Mouse (Mus musculus): ENCODE measurements around the gene Rln1. TPM values are rescaled to one million over a fixed set of nuclear protein-coding genes. Genes with fewer than 3 reads are reported as not detected.

The Rln1 gene
- polyA plus RNA-seq, 1 experiment, result not detected

DNA sequence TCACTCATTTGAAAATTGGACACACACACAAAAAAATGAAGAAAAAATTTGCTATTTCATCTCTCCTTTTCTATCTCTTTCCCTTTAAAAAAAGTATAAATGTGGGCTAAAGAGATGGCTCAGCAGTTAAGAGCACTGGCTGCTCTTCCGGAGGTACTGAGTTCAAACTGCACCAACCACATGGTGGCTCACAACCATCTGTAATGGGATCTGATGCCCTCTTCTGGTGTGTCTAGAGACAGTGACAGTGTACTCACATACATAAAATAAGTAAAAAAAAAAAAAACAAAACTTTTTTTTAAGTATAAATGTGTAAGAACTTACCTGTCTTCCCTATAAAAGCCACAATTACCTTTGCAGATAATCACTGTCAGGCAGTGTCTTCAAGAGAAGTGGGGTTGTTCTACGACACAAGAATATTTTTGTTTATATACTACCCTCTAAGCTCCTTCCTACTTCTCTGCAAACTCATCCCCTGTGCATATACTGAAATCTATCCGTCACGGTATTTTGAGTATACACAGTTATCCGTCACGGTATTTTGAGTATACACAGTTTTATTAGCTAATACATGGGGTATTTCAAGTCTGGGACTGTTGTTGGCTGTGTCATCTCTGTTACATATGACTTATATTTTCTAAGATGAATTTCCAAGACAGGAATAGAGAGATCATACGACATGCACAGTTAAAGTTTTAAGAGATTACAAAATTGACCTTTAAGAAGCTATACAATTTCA, 36.2 kb upstream of the Rln1 start:
- WGBS, result 85% methylated on average over 7 of the region's 7 CpGs
- TF ChIP-seq POLR2A (IDR thresholded peaks at IDR 0.05; ENCODE audit: borderline replicate concordance, extremely low read depth, low read depth, low read length) (no peak), CTCF (IDR thresholded peaks at IDR 0.05; ENCODE audit: insufficient read depth, low read length) (no peak)
- DNase-seq, result no peak
- H3K4me1 ChIP-seq (ENCODE audit: control insufficient read depth, insufficient read depth, low read length), result peaks cover 6% of the 10 kb centered on the region
- H3K4me3 ChIP-seq (replicated peaks; ENCODE audit: extremely low read depth, low read depth, low read length), result no peak overlapping the region

DNA sequence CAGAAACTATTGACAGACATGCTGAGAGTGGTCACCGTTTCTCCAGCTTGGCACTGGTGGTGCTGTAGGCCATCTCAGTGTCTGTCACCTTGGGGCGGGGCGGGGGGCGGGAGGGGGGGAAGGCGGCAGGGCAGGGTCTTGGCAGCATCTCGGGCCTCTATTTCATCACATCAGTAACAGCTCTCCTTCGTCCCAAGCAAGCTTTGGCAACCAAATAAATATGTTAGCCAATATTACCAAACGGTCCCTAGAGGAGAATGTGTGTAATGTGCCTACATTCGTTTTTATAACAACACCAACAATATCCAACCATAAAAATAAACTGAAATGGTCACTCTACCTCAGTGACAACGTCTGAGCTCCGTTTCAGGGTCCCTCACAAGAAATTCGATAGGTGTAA, 35.6 kb upstream of the Rln1 start:
- WGBS, result 51% methylated on average over 12 of the region's 12 CpGs

DNA sequence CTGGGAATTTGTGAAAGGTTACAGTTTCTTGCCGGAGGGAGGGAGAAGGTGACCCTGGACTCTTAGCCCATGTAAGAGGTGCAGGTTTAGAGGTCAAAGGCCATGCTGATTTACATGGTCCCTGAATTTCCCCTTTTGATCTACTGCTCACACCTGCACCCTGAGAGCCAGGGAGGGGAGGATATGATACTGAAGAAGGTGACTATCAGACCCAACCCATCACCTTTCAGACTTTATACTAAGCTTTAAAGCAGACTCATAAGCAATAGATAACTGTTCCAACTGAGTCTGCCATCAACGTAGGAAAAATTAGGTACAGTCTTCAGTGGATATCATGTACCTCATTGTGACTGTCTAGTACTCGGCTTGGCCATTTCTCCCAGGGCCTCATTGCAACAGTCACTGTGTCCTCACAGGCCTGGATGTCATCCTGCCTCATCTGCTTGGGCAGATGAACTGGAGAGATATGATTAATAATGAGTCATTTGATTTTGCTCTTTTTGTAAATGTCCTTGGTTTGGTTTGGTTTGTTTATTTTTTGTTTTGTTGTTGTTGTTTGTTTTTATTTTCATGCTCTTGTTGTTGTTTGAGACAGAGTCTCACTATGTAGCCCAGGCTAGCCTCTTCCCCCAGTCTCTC, 34.3 kb upstream of the Rln1 start:
- WGBS, result 72% methylated on average over 3 of the region's 3 CpGs
- DNase-seq, result no peak
- Histone ChIP-seq H3K4me3 (replicated peaks; ENCODE audit: extremely low read depth, low read depth, low read length) (no peak overlapping the region), H3K4me1 (ENCODE audit: control insufficient read depth, insufficient read depth, low read length) (peaks cover 6% of the 10 kb centered on the region)
- no peak for TF ChIP-seq CTCF (IDR thresholded peaks at IDR 0.05; ENCODE audit: insufficient read depth, low read length)
- TF ChIP-seq POLR2A (IDR thresholded peaks at IDR 0.05; ENCODE audit: borderline replicate concordance, extremely low read depth, low read depth, low read length), result no peak

More for the DNA sequence above, 35.6 kb upstream of the Rln1 start:
- no peak for DNase-seq
- Histone ChIP-seq H3K4me1 (ENCODE audit: control insufficient read depth, insufficient read depth, low read length) (peaks cover 6% of the 10 kb centered on the region), H3K4me3 (replicated peaks; ENCODE audit: extremely low read depth, low read depth, low read length) (no peak overlapping the region)
- TF ChIP-seq POLR2A (IDR thresholded peaks at IDR 0.05; ENCODE audit: borderline replicate concordance, extremely low read depth, low read depth, low read length) (no peak), CTCF (IDR thresholded peaks at IDR 0.05; ENCODE audit: insufficient read depth, low read length) (no peak)

DNA sequence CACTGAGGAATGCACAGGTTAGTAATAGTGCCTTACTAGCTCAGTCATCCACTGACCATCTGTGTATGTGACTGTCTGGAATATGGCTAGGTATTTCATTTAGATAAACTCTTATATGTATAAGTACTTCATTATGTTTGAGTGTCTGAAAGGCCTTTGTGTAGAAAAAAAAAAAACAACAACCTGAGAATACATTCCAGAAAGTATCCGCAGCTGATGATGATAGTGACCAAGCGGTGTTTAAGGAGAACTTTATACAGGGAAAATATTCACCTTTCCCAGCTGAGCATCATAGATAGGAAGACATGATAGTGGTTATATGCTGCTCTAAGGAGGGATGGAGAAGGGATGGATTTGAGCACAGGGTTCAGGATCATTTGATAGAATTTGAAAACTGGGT, 33.6 kb upstream of the Rln1 start:
- Histone ChIP-seq H3K4me1 (ENCODE audit: control insufficient read depth, insufficient read depth, low read length) (peaks cover 6% of the 10 kb centered on the region), H3K4me3 (replicated peaks; ENCODE audit: extremely low read depth, low read depth, low read length) (no peak overlapping the region)
- 86% methylated on average over 2 of the region's 2 CpGs for WGBS
- TF ChIP-seq CTCF (IDR thresholded peaks at IDR 0.05; ENCODE audit: insufficient read depth, low read length) (no peak), POLR2A (IDR thresholded peaks at IDR 0.05; ENCODE audit: borderline replicate concordance, extremely low read depth, low read depth, low read length) (no peak)
- no peak for DNase-seq

DNA sequence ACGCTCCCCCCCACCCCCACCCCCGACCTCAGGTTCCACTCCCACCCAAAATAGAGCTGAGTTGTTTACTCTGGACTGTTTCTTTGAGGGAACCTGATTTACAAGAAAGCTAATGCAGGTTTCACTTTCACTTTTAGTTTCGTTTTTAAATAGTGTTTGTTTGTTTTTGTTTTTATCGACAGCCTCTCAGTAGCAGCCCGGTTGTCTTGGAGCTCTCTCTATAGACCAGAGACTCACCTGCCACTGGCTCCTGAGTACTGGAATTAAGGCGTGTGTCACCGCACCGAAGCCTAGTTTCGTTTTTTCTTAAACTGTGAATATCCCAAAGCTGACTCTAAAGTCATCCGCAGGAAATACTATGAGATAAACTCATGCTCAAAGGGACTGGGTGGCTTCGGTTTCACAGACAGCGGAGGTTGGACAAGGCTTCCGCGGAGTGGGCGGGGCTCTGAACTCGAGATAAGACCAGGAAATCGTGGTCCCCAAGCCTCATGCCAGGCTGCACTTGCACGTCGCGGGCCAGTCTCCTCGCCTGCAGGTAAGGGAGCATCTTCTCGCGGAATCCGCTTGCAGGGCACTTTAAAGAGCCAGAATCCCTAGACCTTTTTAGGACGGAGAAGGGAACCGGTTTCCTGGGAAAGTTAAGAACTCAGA, 32.6 kb upstream of the Rln1 start, which contains the start of the genes Plgrkt and Cd274:
Gene Plgrkt (minus strand): TSS at position 422 of the 654 bp plus-strand sequence.
Gene Cd274 (plus strand): TSS at position 487 of the 654 bp plus-strand sequence.
- no peak for TF ChIP-seq CTCF (IDR thresholded peaks at IDR 0.05; ENCODE audit: insufficient read depth, low read length)
- peak; percentile 68; the same call in 1 of the 2 replicates for TF ChIP-seq POLR2A (IDR thresholded peaks at IDR 0.05; ENCODE audit: borderline replicate concordance, extremely low read depth, low read depth, low read length)
- under 1% methylated on average over 26 of the region's 26 CpGs for WGBS
- Histone ChIP-seq H3K4me3 (replicated peaks; ENCODE audit: extremely low read depth, low read depth, low read length) (peak within 1 kb of the TSS; percentile 81), H3K4me1 (ENCODE audit: control insufficient read depth, insufficient read depth, low read length) (peaks cover 6% of the 10 kb centered on the region)
- peak; percentile 74 for DNase-seq

DNA sequence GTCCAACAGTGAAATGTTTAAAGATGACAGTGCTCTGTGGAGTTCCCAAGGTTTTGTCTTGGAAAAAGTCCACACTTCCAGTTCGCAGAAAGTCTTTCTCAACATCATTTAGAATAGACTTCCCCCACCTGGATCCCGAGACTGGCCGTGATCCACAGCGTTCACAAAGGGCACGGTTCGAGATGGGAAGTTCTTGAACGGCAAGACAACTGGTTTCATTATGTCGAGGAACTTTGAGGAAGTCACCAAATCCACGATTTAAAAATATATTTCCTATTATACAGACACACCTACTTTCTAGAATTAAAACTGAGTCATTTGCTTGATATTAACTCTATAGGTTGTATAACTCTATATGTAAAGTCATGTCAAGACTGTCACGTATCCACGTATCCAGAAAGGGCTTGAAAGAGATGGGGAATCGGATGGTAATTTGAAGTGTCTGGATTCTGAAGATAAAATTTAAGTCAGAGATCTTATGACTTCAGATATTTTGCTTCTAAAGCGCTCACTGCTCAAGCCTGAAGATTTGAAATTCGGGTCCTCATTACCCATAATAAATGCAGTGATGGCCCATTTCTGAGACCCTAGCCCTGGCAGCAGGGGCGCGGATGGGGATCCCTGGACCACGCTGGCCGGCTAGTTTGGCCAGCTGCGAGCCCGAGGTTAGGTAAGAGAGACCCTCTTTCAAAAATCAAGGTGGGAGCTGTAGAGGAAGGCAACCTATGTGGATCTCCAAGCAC, 31.9 kb upstream of the Rln1 start:
- Histone ChIP-seq H3K4me3 (replicated peaks; ENCODE audit: extremely low read depth, low read depth, low read length) (peak overlapping the region; percentile 58), H3K4me1 (ENCODE audit: control insufficient read depth, insufficient read depth, low read length) (peaks cover 1% of the 10 kb centered on the region)
- no peak for DNase-seq
- 21% methylated on average over 20 of the region's 20 CpGs for WGBS
- TF ChIP-seq POLR2A (IDR thresholded peaks at IDR 0.05; ENCODE audit: borderline replicate concordance, extremely low read depth, low read depth, low read length) (no peak), CTCF (IDR thresholded peaks at IDR 0.05; ENCODE audit: insufficient read depth, low read length) (no peak)

DNA sequence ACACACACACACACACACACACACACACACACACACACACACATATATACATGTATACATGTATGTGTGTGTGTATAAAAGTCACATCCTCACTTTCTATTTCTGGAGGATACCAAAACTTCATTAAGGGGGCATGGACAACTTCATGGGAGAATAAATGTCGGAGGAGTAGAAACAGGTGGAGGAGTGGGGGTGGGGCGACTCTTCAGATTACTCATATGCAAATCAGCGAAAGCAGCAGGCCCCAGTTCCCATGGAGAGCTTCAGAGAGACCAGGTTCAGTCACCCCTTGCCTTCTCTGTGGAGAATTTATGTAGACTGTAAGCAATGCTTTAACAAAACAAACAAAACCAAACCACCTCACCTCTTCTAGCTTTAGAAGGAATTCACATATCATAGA, 30.6 kb upstream of the Rln1 start:
- DNase-seq, result no peak
- 57% methylated on average over 3 of the region's 3 CpGs for WGBS
- H3K4me3 ChIP-seq (replicated peaks; ENCODE audit: extremely low read depth, low read depth, low read length), result no peak overlapping the region
- TF ChIP-seq POLR2A (IDR thresholded peaks at IDR 0.05; ENCODE audit: borderline replicate concordance, extremely low read depth, low read depth, low read length) (no peak), CTCF (IDR thresholded peaks at IDR 0.05; ENCODE audit: insufficient read depth, low read length) (no peak)
- H3K4me1 ChIP-seq (ENCODE audit: control insufficient read depth, insufficient read depth, low read length), result peaks cover 2% of the 10 kb centered on the region; the same call in 1 of the 2 replicates

DNA sequence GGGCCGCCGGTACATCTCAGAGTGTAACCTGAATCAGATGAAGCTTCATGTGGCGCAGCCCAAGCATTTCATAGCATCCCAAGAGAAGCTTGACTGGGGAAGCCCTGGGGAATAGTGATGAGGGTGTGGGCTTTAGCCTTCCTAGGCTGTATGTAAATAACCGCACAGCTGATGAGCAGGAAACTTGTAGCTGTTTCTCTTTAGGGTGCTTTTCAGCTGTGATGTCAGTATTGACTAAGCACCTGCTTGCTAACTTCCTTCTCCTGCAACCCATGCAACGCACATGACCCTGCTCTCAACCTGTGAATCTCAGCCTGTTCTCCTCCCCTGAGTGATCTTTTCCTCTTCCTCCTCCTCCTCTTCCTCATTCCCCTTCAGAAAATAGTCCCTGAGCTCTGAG, 29.6 kb upstream of the Rln1 start:
- Histone ChIP-seq H3K4me3 (replicated peaks; ENCODE audit: extremely low read depth, low read depth, low read length) (no peak overlapping the region), H3K4me1 (ENCODE audit: control insufficient read depth, insufficient read depth, low read length) (peaks cover 2% of the 10 kb centered on the region; the same call in 1 of the 2 replicates)
- TF ChIP-seq POLR2A (IDR thresholded peaks at IDR 0.05; ENCODE audit: borderline replicate concordance, extremely low read depth, low read depth, low read length) (no peak), CTCF (IDR thresholded peaks at IDR 0.05; ENCODE audit: insufficient read depth, low read length) (no peak)
- no peak for DNase-seq
- WGBS, result 76% methylated on average over 5 of the region's 5 CpGs

DNA sequence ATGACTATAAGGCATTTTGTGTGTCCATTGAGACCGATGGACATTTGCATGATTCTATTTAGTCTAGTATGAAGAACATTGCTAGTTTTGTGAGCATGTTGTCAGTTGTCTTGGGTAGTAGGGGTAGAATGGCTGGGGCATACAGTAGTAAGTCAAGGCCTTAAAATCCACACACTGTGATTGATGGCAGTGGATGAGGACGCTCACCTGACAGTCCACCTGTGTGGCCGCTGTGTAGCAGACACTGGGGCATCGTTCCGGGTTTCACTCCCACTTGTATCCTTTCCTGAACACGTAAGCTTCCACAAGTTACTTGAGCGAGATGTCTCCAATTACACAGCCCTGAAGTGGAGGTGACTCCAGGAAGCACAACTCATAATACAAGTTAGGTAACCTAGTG, 29.1 kb upstream of the Rln1 start:
- no peak for DNase-seq
- WGBS, result 88% methylated on average over 7 of the region's 7 CpGs
- TF ChIP-seq CTCF (IDR thresholded peaks at IDR 0.05; ENCODE audit: insufficient read depth, low read length) (no peak), POLR2A (IDR thresholded peaks at IDR 0.05; ENCODE audit: borderline replicate concordance, extremely low read depth, low read depth, low read length) (no peak)
- no peak overlapping the region for H3K4me3 ChIP-seq (replicated peaks; ENCODE audit: extremely low read depth, low read depth, low read length)
- H3K4me1 ChIP-seq (ENCODE audit: control insufficient read depth, insufficient read depth, low read length), result peaks cover 2% of the 10 kb centered on the region; the same call in 1 of the 2 replicates

Data from lung, adult 2 months (tissue).